Mouse (Mus musculus) ES-Bruce4 (cell line): Measurements from ENCODE around the gene Psma4. TPM values are rescaled to one million over a fixed set of nuclear protein-coding genes. Genes with fewer than 3 reads are reported as not detected.

Experiments used
- H3K27ac ChIP-seq: 2 replicates; pipeline ENCODE4 v1.5.1; 2012; ENCODE audit warnings: low read length, inconsistent platforms; ENCODE audit not compliant: insufficient read depth
- H3K27me3 ChIP-seq: 2 replicates; pipeline ENCODE4 v1.6.1; 2012; ENCODE audit warnings: mild to moderate bottlenecking, low read length, inconsistent platforms; ENCODE audit not compliant: control insufficient read depth, poor library complexity, insufficient read depth, severe bottlenecking
- H3K36me3 ChIP-seq: 2 replicates; pipeline ENCODE4 v1.6.1; 2012; ENCODE audit warnings: inconsistent platforms, mild to moderate bottlenecking, low read length, moderate library complexity; ENCODE audit not compliant: control insufficient read depth, poor library complexity, insufficient read depth, severe bottlenecking
- H3K4me1 ChIP-seq: one replicate; pipeline ENCODE4 v1.8.1; 2011; ENCODE audit warnings: low read length; ENCODE audit not compliant: control insufficient read depth, insufficient read depth
- H3K4me3 ChIP-seq: 2 replicates; pipeline ENCODE4 v1.5.1; 2011; ENCODE audit warnings: low read depth, mild to moderate bottlenecking, low read length
- H3K9ac ChIP-seq: 2 replicates; pipeline ENCODE4 v1.6.1; 2012; ENCODE audit warnings: low read depth, mild to moderate bottlenecking, inconsistent platforms; ENCODE audit not compliant: poor library complexity, severe bottlenecking
- H3K9me3 ChIP-seq: replicated peaks from 2 replicates; pipeline ENCODE4 v1.6.1; 2012; ENCODE audit warnings: mild to moderate bottlenecking, low read length, inconsistent platforms; ENCODE audit not compliant: control insufficient read depth, poor library complexity, insufficient read depth, severe bottlenecking
- CTCF ChIP-seq: IDR thresholded peaks from one replicate; pipeline ENCODE4 v1.8.1; 2011; ENCODE audit warnings: low read depth, low read length
- EP300 ChIP-seq: IDR thresholded peaks from 2 replicates; pipeline ENCODE4 v1.6.1; 2011; ENCODE audit warnings: low read depth, low read length; ENCODE audit not compliant: insufficient read depth
- POLR2A ChIP-seq: IDR thresholded peaks from one replicate; pipeline ENCODE4 v1.8.1; 2011; ENCODE audit warnings: low read length; ENCODE audit not compliant: insufficient read depth
- polyA plus RNA-seq: library from polyadenylated mRNA; stranded (reverse); fragments of >200 nt; gene quantifications from 2 replicates; pipeline ENCODE4 v1.2.4, GENCODE M21; 2011; ENCODE audit warnings: low read depth; ENCODE audit not compliant: missing spikeins, insufficient read depth, insufficient read length

Gene Psma4
- polyA plus RNA-seq, result 300 and 320 TPM in 2 replicates

DNA sequence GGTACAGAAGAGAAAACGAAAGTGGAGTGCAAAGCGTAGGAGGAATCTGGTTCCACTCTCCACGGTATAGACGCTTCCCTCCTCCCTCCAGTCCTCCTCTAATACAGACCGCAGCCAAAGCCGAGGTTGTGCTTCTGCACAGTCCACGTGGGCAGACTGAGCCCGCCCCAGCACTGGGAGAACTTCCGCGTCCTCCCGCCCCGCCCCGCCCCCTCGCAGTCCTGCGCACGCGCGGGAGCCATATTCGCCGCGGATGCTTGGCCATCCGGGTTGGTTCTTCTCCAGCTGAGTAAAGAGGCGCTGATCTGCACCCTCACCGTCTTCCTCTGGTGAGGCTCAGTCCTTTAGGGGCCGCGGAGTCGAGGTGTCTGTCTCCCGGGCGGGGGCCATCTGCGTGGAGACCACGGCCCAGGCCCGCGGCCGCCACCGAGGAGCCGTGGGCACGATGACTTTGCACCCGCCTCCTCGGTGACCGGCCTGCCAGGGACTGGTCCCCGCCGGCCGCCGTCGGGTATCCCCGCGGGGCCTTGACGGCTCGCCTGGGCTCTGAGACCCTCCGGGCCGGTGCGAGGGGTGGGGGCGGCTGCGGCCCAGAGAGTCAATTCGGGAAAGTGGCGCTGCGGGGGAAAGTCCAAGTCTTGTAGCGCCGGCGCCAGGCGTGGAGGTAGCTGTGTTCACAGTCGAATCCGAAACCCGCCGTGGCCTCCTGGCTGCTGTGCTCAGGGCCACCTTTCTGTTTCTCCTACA lies at the start of gene Psma4, which contains the start of gene AY074887:
TSS of gene Psma4 (plus strand) at position 216 of the 747 bp plus-strand sequence.
TSS of gene AY074887 (minus strand) at position 424 of the 747 bp plus-strand sequence.
- peak within 1 kb of the TSS; percentile 93 for H3K9ac ChIP-seq
- TF ChIP-seq EP300, result no peak
- TF ChIP-seq POLR2A, result peak; percentile 98
- H3K4me1 ChIP-seq, result no peaks in the 10 kb centered on the region
- no peaks in the 10 kb centered on the region for H3K9me3 ChIP-seq
- H3K36me3 ChIP-seq, result peaks cover 30% of the 10 kb centered on the region
- H3K27ac ChIP-seq, result peak within 1 kb of the TSS; percentile 35
- no peaks in the 10 kb centered on the region for H3K27me3 ChIP-seq
- peak within 1 kb of the TSS; percentile 92 for H3K4me3 ChIP-seq

DNA sequence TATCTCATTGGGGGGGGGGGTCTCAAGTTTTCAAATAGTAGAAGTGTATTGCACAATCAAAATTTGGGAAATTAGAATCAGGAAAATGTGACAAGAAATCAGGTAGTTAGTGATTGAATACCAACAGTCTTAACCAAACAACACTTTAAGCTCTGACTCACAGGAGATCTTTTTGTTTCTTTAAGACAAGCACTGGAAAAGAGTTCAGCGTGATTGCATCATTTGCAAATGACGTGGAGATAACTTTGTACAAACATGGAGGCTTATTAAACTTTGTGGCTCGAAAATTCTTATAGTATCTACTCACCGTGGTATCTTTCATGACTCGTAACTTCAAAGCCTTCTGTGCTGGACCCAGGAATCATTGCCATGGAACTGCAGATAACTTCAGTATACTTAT lies 41.1 kb upstream of the Psma4 start:
- Histone ChIP-seq H3K4me3 (no peak overlapping the region), H3K36me3 (peaks cover 33% of the 10 kb centered on the region), H3K9ac (no peak overlapping the region), H3K4me1 (no peaks in the 10 kb centered on the region), H3K9me3 (no peaks in the 10 kb centered on the region), H3K27ac (no peak overlapping the region), H3K27me3 (no peaks in the 10 kb centered on the region)
- TF ChIP-seq POLR2A (no peak), EP300 (no peak), CTCF (no peak)

DNA sequence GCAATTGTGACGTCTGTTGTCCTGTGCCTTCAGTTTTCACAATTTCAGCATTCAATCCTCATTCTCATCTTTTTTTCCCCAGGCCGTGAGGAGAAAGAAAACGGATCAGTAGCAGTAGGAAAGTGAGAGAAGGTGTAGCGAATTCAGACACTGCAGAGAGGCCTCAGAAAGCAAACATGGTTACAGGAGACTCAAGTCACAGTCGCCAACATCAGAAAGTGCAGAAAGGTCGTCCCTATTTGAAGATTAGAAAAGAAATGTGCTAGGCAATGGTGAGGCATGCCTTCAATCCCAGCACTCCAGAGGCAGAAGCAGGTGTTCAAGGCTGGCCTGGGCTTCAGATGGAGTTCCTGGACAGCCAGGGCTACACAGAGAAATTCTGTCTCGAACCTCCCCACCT lies 35.0 kb upstream of the Psma4 start:
- Histone ChIP-seq H3K9me3 (no peaks in the 10 kb centered on the region), H3K36me3 (no peaks in the 10 kb centered on the region), H3K9ac (no peak overlapping the region), H3K4me3 (no peak overlapping the region), H3K27ac (no peak overlapping the region), H3K27me3 (no peaks in the 10 kb centered on the region; the same call in 1 of the 2 replicates), H3K4me1 (no peaks in the 10 kb centered on the region)
- no peak for TF ChIP-seq CTCF
- no peak for TF ChIP-seq EP300
- TF ChIP-seq POLR2A, result no peak

DNA sequence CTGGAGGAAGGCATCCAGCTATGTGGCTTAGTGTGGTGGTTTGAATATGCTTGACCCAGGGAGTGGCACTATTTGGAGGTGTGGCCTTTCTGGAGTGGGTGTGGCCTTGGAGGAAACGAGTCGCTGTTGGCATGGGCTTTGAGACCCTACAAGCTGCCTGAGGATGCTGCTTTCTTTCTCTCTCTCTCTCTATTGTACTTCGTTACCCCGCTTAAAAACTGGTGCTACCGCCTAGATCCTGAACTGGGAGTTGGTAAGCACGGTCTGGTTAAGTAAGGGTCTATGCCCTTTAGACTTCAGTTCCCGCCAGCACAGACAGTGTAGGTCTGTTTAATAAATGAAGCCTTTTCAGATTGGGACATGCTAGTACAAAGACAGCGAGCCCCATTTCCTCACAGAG lies 34.2 kb upstream of the Psma4 start:
- TF ChIP-seq CTCF (no peak), EP300 (no peak), POLR2A (no peak)
- Histone ChIP-seq H3K9ac (no peak overlapping the region), H3K4me1 (no peaks in the 10 kb centered on the region), H3K27ac (no peak overlapping the region), H3K36me3 (no peaks in the 10 kb centered on the region), H3K9me3 (no peaks in the 10 kb centered on the region), H3K27me3 (no peaks in the 10 kb centered on the region; the same call in 1 of the 2 replicates), H3K4me3 (no peak overlapping the region)

DNA sequence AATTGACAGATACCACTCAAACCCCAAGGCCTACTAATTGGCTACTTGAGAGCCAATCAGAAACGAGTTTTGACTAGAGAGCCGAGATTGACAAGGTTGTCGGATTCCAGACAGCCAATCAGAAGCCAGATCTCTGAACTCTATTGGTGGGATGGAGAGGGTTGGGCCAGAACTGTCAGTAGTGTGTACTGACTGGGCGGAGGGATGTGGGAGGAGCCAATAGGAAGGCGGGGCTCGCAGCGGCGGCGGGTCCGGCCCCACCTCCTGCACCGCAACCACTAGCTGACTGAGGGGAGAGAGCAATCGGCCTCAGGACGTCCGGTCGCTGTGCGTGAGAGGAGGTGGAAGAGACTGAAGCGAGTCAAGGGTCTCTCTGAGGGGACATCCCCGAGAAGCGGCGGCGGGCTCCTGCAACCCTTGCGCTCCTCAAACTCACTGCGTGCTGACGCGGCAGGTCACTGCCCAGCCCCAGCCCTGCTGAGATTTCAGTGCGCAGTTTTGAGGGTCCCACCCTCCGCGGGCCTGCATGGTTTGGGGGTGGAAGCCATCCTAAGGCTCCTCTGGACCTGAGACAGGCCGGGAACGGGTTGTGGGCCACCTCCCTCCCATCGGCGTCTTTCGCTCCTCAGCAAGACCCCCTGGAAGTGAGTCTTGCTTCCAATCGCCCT lies 33.4 kb upstream of the Psma4 start, which contains the start of gene Hykk:
TSS of gene Hykk (plus strand) at position 274 of the 668 bp plus-strand sequence.
- Histone ChIP-seq H3K4me3 (peak within 1 kb of the TSS; percentile 85), H3K4me1 (no peaks in the 10 kb centered on the region), H3K9me3 (no peaks in the 10 kb centered on the region), H3K9ac (peak within 1 kb of the TSS; percentile 59), H3K27me3 (no peaks in the 10 kb centered on the region; the same call in 1 of the 2 replicates), H3K36me3 (no peaks in the 10 kb centered on the region), H3K27ac (no peak within 1 kb of the TSS)
- TF ChIP-seq POLR2A (peak; percentile 77), EP300 (no peak)

DNA sequence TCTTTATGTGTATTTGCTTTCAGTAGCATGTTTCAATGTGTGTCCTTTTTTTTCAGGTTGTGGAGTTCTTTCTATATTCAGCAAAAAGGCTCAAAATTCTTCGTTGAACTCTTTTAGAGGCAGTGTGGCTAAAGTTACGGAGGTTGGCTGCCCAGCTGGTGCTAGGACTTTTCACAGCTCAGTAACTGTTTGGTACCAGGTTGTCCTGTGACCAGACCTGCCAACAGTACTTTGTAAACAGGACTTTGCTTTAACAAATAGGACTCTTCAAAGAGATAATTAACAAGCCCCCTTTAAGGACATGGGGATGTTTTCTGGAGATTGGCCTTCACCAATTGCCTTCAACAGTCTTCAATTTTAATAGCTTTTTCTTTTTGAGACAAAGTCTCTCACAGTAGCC lies 32.4 kb upstream of the Psma4 start:
- Histone ChIP-seq H3K4me1 (no peaks in the 10 kb centered on the region), H3K9me3 (0 out of 2 replicates have a peak, but pooled peaks cover 2% of the 10 kb centered on the region), H3K4me3 (no peak overlapping the region), H3K36me3 (no peaks in the 10 kb centered on the region), H3K9ac (no peak overlapping the region), H3K27ac (no peak overlapping the region), H3K27me3 (no peaks in the 10 kb centered on the region; the same call in 1 of the 2 replicates)
- TF ChIP-seq CTCF (no peak), POLR2A (no peak), EP300 (no peak)
